9 mouse cellular contexts compared by ENCODE assay signal in the genomic region with DNA sequence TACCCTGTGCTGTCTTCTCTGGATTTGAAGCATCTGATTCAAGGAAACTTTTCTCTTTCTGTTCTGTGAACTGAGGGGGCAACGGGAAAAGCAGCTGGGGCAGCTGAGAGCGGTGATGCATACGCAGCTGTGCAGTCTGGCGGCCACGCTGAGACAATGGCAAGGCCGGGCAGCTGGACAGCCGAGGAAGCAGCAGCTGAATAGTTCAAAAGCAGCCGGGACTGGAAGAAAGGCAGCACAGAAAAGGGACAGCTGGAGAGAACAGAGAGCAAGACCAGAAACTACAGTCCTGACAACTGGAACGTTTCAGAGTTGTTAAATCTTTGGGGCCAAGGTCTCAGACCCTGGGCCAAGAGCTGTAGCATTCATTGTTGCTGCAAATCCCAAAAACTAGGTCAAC. TPM values are rescaled to one million over a fixed set of nuclear protein-coding genes. Genes with fewer than 3 reads are reported as not detected.
DNase-seq lines count a peak whose midpoint lies in the region; ATAC-seq and TF ChIP-seq lines count a peak whose summit lies in the region.
"Had no signal": no experiment of that assay in that cellular context is flagged by ENCODE, and none has a peak within 500 bp of the region (broad histone marks: within the 10 kb centered on the region; RNA-seq: fewer than 3 reads in every experiment).

No protein-coding gene starts in this region.

- TF ChIP-seq CTCF in lung, embryonic 14.5 days (IDR thresholded peaks at IDR 0.05; ENCODE audit: low read depth): no peak

- peaks cover 14% of the 10 kb centered on the region for H3K36me3 ChIP-seq in hindbrain, embryonic 16.5 days (ENCODE audit: control insufficient read depth, insufficient read depth, low read length)
- peaks cover 24% of the 10 kb centered on the region for H3K36me3 ChIP-seq in lung, embryonic 14.5 days (ENCODE audit: insufficient read depth)

- peak overlapping the region; percentile 74 for H3K9ac ChIP-seq in hindbrain, embryonic 16.5 days (ENCODE audit: low read depth, low read length)
- peak overlapping the region; percentile 20; the same call in 1 of the 2 replicates for H3K9ac ChIP-seq in lung, embryonic 14.5 days

- 3% methylated on average over 9 of the region's 9 CpGs for WGBS in hindbrain, embryonic 16.5 days
- WGBS in lung, embryonic 14.5 days: 49% methylated on average over 9 of the region's 9 CpGs

- DNase-seq in adrenal gland, adult 2 months: peak; percentile 67
- DNase-seq in adrenal gland, postnatal 4 days (ENCODE audit: low spot score in 2 of 2): no peak
- peak; percentile 41 for DNase-seq in cerebellum, adult 9-10 months
- peak; percentile 27 for DNase-seq in gastrocnemius, adult 18-20 months (ENCODE audit: low spot score)
- peak; percentile 47 for DNase-seq in lung, embryonic 14.5 days
- peak; percentile 23 for DNase-seq in retina, adult 2 months (ENCODE audit: low read depth, low spot score)
- DNase-seq in thymus, postnatal 0 days (ENCODE audit: low spot score): no peak

- peak; percentile 12 for ATAC-seq in hindbrain, embryonic 16.5 days
- ATAC-seq in lung, embryonic 14.5 days (ENCODE audit: insufficient read depth): 0 out of 2 replicates have a peak, but pooled peaks have one; percentile 30

- peak overlapping the region; percentile 68 for H3K4me3 ChIP-seq in hindbrain, embryonic 16.5 days (ENCODE audit: low read length)
- no peak overlapping the region for H3K4me3 ChIP-seq in lung, embryonic 14.5 days (ENCODE audit: low read depth, low read length)

- no peaks in the 10 kb centered on the region for H3K27me3 ChIP-seq in hindbrain, embryonic 16.5 days (replicated peaks; ENCODE audit: control insufficient read depth, insufficient read depth, low read length)
- no peaks in the 10 kb centered on the region for H3K27me3 ChIP-seq in lung, embryonic 14.5 days (ENCODE audit: insufficient read depth, low read length)

- peak overlapping the region; percentile 89 for H3K4me2 ChIP-seq in hindbrain, embryonic 16.5 days (ENCODE audit: low read length)
- H3K4me2 ChIP-seq in lung, embryonic 14.5 days: peak overlapping the region; percentile 91

- peaks cover 12% of the 10 kb centered on the region for H3K4me1 ChIP-seq in hindbrain, embryonic 16.5 days (ENCODE audit: control insufficient read depth, insufficient read depth, low read depth, low read length)
- no peaks in the 10 kb centered on the region; the same call in 1 of the 2 replicates for H3K4me1 ChIP-seq in lung, embryonic 14.5 days (ENCODE audit: insufficient read depth)

- H3K9me3 ChIP-seq in hindbrain, embryonic 16.5 days (ENCODE audit: control insufficient read depth, low read length): no peaks in the 10 kb centered on the region
- H3K9me3 ChIP-seq in lung, embryonic 14.5 days (ENCODE audit: low read depth, low read length): no peaks in the 10 kb centered on the region

- no peak overlapping the region for H3K27ac ChIP-seq in hindbrain, embryonic 16.5 days (ENCODE audit: low read depth, low read length)
- no peak overlapping the region for H3K27ac ChIP-seq in lung, embryonic 14.5 days (ENCODE audit: low read depth)

RNA-seq across cellular contexts. Expression of gene Exosc9, which starts 1.1 kb away (rescaled TPM):
- 10 to 100 TPM; 32.4 to 32.6 TPM for total RNA-seq in adrenal gland, adult 2 months (2021)
- 3.2 and 4.5 TPM in 2 replicates for polyA plus RNA-seq in adrenal gland, adult 2 months (2012; rRNA removed)
- 10 to 100 TPM; 44.0 to 46.9 TPM for total RNA-seq in adrenal gland, postnatal 4 days (2021)
- total RNA-seq in gastrocnemius, adult 18-20 months (2021): 10 to 100 TPM; 15.6 to 16.5 TPM
- 73.4 and 81.9 TPM in 2 replicates for polyA plus RNA-seq in hindbrain, embryonic 16.5 days (2015; fragmentation: Nextera tagmentation; extraction: Ambion mirVana)
- 64.4 and 72.3 TPM in 2 replicates for polyA plus RNA-seq in lung, embryonic 14.5 days (2014; fragmentation: Nextera tagmentation; extraction: Ambion mirVana)
- 60.7 and 61.4 TPM in 2 replicates for polyA plus RNA-seq in thymus, postnatal 0 days (2015; fragmentation: Nextera tagmentation; extraction: Ambion mirVana)

RNA-seq across cellular contexts. Expression of gene Ccna2, which starts 20.6 kb away (rescaled TPM):
- 1 to 10 TPM; 1.5 to 4.1 TPM for total RNA-seq in adrenal gland, adult 2 months (2021)
- 12.2 and 14.5 TPM in 2 replicates for polyA plus RNA-seq in adrenal gland, adult 2 months (2012; rRNA removed)
- 10 to 100 TPM; 54.0 to 56.6 TPM for total RNA-seq in adrenal gland, postnatal 4 days (2021)
- not detected for total RNA-seq in gastrocnemius, adult 18-20 months (2021)
- polyA plus RNA-seq in hindbrain, embryonic 16.5 days (2015; fragmentation: Nextera tagmentation; extraction: Ambion mirVana): 33.8 and 39.4 TPM in 2 replicates
- polyA plus RNA-seq in lung, embryonic 14.5 days (2014; fragmentation: Nextera tagmentation; extraction: Ambion mirVana): 281 and 285 TPM in 2 replicates
- polyA plus RNA-seq in thymus, postnatal 0 days (2015; fragmentation: Nextera tagmentation; extraction: Ambion mirVana): 170 and 186 TPM in 2 replicates

RNA-seq across cellular contexts. Expression of gene Gm11549, which starts 29.7 kb away (rescaled TPM):
- under 1 TPM in 1 of 2 experiments, not detected in 1; 0.52 TPM for total RNA-seq in adrenal gland, adult 2 months (2021)
- polyA plus RNA-seq in adrenal gland, adult 2 months (2012; rRNA removed): 0.09 and 0.12 TPM in 2 replicates
- total RNA-seq in adrenal gland, postnatal 4 days (2021): under 1 TPM; 0.37 to 0.53 TPM
- not detected for total RNA-seq in gastrocnemius, adult 18-20 months (2021)
- 0.47 and 0.75 TPM in 2 replicates for polyA plus RNA-seq in hindbrain, embryonic 16.5 days (2015; fragmentation: Nextera tagmentation; extraction: Ambion mirVana)
- 0.12 and 0.16 TPM in 2 replicates for polyA plus RNA-seq in lung, embryonic 14.5 days (2014; fragmentation: Nextera tagmentation; extraction: Ambion mirVana)
- 0.14 and 0.16 TPM in 2 replicates for polyA plus RNA-seq in thymus, postnatal 0 days (2015; fragmentation: Nextera tagmentation; extraction: Ambion mirVana)
- total RNA-seq: liver, adult 2 months had no signal
- polyA plus RNA-seq: liver, adult 2 months had no signal

Comparison
In these comparisons a context has a peak if more than half of its experiments do, and no peak if none do; other contexts are left out.
1. DNase-seq: peak in adrenal gland, adult 2 months (single experiment), cerebellum, adult 9-10 months (single experiment), gastrocnemius, adult 18-20 months (single experiment), lung, embryonic 14.5 days (single experiment) and retina, adult 2 months (single experiment); none in adrenal gland, postnatal 4 days (0 of 2) and thymus, postnatal 0 days (single experiment).
2. RNA of gene Exosc9, which starts 1.1 kb away (polyA plus RNA-seq): 73.4 to 81.9 TPM in hindbrain, embryonic 16.5 days, 64.4 to 72.3 TPM in lung, embryonic 14.5 days and 60.7 to 61.4 TPM in thymus, postnatal 0 days; 3.2 to 4.5 TPM in adrenal gland, adult 2 months; every median in the first group is over 10 times any median in the second.